Mouse (Mus musculus) myocyte (in vitro differentiated cells): ENCODE results near the gene Fkbpl.

Experiments
- CEBPB ChIP-seq: IDR thresholded peaks from 2 replicates; pipeline ENCODE4 v1.6.1; 2011; ENCODE audit warnings: mild to moderate bottlenecking, moderate library complexity; ENCODE audit not compliant: poor library complexity, insufficient read depth, severe bottlenecking
- E2F4 ChIP-seq: IDR thresholded peaks from one replicate; pipeline ENCODE4 v1.6.1; 2011; ENCODE audit warnings: mild to moderate bottlenecking, control low read depth, moderate library complexity; ENCODE audit not compliant: insufficient read depth
- MAX ChIP-seq: IDR thresholded peaks from one replicate; pipeline ENCODE4 v1.6.1; 2011; ENCODE audit warnings: low read depth, mild to moderate bottlenecking, control low read depth
- MYOD1 ChIP-seq, 3 experiments: IDR thresholded peaks; one replicate each; pipeline ENCODE4 v1.6.1; 2011; ENCODE audit warnings: control low read depth in 2 of 3, low read depth in 2 of 3, mild to moderate bottlenecking in 2 of 3, moderate library complexity in 1 of 3; ENCODE audit not compliant: insufficient read length in 2 of 3, control insufficient read depth in 1 of 3
- MYOG ChIP-seq, 3 experiments: IDR thresholded peaks; one replicate each; pipeline ENCODE4 v1.6.1; 2011; ENCODE audit warnings: control low read depth in 2 of 3, low read depth in 2 of 3, mild to moderate bottlenecking in 2 of 3; ENCODE audit not compliant: insufficient read length in 2 of 3, control insufficient read depth in 1 of 3, insufficient read depth in 1 of 3
- POLR2A ChIP-seq: IDR thresholded peaks from one replicate; pipeline ENCODE4 v1.6.1; 2011; ENCODE audit warnings: low read depth, mild to moderate bottlenecking, control low read depth, moderate library complexity; ENCODE audit not compliant: insufficient read length
- POLR2AphosphoS2 ChIP-seq: IDR thresholded peaks from one replicate; pipeline ENCODE4 v1.6.1; 2011; ENCODE audit warnings: low read depth, control low read depth; ENCODE audit not compliant: insufficient read length
- REST ChIP-seq: IDR thresholded peaks from one replicate; pipeline ENCODE4 v1.6.1; 2011; ENCODE audit warnings: mild to moderate bottlenecking, control low read depth, moderate library complexity; ENCODE audit not compliant: insufficient read depth, insufficient read length
- SRF ChIP-seq: IDR thresholded peaks from one replicate; pipeline ENCODE4 v1.6.1; 2011; ENCODE audit warnings: low read depth; ENCODE audit not compliant: control insufficient read depth, insufficient read length
- TCF12 ChIP-seq: IDR thresholded peaks from one replicate; pipeline ENCODE4 v1.6.1; 2011; ENCODE audit warnings: mild to moderate bottlenecking, control low read depth; ENCODE audit not compliant: poor library complexity, insufficient read depth, severe bottlenecking
- USF1 ChIP-seq: IDR thresholded peaks from one replicate; pipeline ENCODE4 v1.6.1; 2011; ENCODE audit warnings: low read depth, mild to moderate bottlenecking, control low read depth, moderate library complexity

DNA sequence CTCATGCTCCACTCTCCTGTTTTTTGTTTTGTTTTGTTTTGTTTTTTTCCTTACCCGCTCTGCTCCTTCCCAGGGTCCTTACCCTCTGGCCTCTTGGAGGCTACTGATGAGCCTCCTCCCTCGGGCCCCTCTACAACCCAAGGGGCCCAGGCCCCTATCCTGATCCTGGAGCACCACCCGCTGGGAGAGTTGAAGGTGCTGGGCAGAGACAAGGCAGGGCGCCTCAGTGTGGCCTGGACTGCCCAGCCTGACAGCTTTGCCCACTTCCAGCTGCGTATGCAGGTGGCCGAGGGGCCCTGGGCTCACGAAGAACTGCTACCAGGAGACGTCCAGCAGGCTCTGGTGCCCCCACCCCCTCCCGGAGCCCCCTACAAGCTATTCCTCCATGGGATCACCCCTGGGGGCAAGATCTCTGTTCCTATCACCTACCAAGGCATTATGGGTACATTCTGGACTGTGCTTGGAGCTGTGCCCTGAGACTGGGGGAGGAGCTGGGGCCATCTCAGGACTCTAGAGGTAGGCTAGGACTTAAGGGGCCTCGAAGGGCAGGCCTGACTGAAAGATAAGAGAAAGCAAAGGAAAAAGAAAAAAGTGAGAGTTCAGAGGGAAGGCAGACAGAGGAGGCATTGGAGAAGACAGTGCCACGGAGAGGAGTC is 37.4 kb downstream of the Fkbpl start:
- TF ChIP-seq POLR2A (no peak), POLR2AphosphoS2 (no peak), E2F4 (no peak), SRF (no peak), MAX (no peak), CEBPB (no peak), MYOG (IDR thresholded peaks at IDR 0.05; ENCODE audit: control insufficient read depth in 1 of 3, insufficient read depth in 1 of 3, insufficient read length in 2 of 3, low read depth in 2 of 3) (no peak), MYOD1 (IDR thresholded peaks at IDR 0.05; ENCODE audit: control insufficient read depth in 1 of 3, insufficient read length in 2 of 3, low read depth in 2 of 3) (no peak), REST (no peak), USF1 (no peak), TCF12 (no peak)
